Mouse (Mus musculus): Measurements from ENCODE around the gene Diras1.
A peak's percentile ranks its signal among the peaks of the same experiment; 100 is the strongest.

Diras1 gene

GRCm38 (mm10) chr10:81029031-81029430, 3.6 kb upstream of the Diras1 start:
- no peak for DNase-seq (ENCODE audit: extremely low spot score, low read depth, low spot score)

GRCm38 (mm10) chr10:81028219-81028618, 2.8 kb upstream of the Diras1 start:
- no peak for DNase-seq (ENCODE audit: extremely low spot score, low read depth, low spot score)

- no peak for DNase-seq (ENCODE audit: extremely low spot score, low read depth, low spot score)
These were observed 1.9 kb upstream of the Diras1 start for GRCm38 (mm10) chr10:81027331-81027730.

- no peak for DNase-seq (ENCODE audit: extremely low spot score, low read depth, low spot score)
These were observed 1.4 kb upstream of the Diras1 start for GRCm38 (mm10) chr10:81026857-81027256.

DNA sequence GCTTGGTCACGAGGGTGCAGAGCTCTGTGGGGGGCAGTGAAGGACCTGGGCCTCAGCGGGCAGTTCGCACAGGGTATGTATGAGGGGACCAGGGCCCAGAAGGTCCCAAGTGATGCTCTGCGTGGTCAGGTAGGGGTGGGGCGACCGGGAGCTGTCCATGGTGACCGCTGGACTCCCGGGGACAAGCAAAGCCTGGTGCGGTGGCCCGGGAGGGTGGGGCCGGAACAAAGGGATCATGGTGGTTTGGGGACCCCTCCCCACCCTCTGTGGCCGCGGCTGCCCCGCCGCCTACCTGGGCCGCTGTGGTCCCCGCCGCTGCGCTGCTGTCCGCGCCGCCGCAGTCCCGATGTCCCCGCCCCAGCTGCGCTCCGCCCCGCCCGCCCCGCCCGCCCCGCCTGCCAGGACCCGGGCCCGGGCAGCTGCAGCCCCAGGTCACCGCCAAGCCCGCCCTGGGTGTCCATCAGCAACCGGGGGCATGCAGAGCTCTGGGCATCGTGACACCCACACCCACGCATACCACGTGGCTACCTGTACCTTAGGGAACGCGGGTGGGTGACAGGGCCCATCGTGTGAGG, 328 bp downstream of the Diras1 start:
- DNase-seq (ENCODE audit: extremely low spot score, low read depth, low spot score), result no peak

GRCm38 (mm10) chr10:81024346-81024937, 1.0 kb downstream of the Diras1 start:
- DNase-seq (ENCODE audit: extremely low spot score, low read depth, low spot score), result no peak

GRCm38 (mm10) chr10:81022744-81023143, 2.7 kb downstream of the Diras1 start:
- no peak for DNase-seq (ENCODE audit: extremely low spot score, low read depth, low spot score)

- DNase-seq (ENCODE audit: extremely low spot score, low read depth, low spot score), result no peak
These were observed 3.8 kb downstream of the Diras1 start for GRCm38 (mm10) chr10:81021547-81022110.

DNA sequence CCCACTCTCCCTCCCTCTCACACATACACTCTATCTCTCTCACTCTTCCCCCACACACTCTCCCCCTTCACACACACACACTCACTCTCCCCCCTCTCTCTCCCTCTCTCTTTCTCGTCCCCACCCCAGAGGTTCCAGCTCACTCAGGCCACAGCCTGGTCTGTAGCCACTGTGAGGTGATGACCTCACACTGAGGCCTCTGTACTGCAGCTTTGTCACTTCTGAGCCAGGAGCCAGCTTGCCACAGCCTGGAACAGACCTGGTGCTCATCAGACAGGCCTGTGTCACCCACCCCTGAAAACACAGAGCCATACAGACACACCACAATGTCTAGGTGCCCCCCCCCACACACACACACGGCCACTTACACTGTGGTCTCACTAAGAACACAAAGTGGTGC, 5.3 kb downstream of the Diras1 start:
- no peak for DNase-seq (ENCODE audit: extremely low spot score, low read depth, low spot score)

DNA sequence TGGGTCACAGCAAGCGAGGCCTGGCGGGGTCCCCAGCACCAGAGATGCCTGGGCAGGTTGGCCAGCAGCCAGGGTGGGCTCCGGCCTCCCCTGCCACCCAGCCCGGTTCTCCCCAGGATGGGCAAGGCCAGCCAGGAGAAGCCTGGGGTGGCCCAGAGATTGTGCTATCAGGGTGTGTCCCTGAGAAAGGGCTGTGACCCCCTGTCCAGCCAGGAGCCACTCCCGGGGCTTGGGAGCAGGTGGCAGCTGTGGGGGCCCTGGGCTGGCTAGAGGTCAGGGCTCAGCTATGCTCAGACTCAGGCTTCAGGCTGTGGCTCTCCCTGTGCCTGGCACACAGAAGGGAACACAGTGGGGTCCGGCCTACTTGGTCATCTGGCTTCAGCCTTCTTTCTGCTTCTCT, 5.8 kb downstream of the Diras1 start:
- DNase-seq (ENCODE audit: extremely low spot score, low read depth, low spot score), result no peak

GRCm38 (mm10) chr10:81018326-81018725, 7.1 kb downstream of the Diras1 start:
- DNase-seq (ENCODE audit: extremely low spot score, low read depth, low spot score), result no peak

GRCm38 (mm10) chr10:81016645-81017044, 8.8 kb downstream of the Diras1 start:
- peak; percentile 20 for DNase-seq (ENCODE audit: extremely low spot score, low read depth, low spot score)

DNA sequence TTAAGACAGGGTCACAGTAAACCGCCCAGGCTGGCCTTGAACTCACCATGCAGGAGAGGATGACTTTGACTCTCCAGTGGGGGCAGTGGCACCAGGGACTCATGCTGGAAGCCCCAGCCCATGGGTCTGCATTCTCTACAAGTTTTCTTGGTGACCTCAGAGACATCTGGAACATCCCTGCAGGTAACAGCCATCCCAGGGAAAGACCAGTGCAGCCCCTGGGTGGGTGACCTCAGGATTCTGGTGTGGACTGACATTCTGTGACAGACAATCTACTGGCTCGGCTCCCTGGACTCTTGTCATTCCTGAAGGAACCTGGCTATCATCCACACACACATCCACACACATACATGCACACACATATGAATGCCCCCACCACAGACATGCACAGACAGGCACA, 9.8 kb downstream of the Diras1 start:
- DNase-seq (ENCODE audit: extremely low spot score, low read depth, low spot score), result no peak

DNA sequence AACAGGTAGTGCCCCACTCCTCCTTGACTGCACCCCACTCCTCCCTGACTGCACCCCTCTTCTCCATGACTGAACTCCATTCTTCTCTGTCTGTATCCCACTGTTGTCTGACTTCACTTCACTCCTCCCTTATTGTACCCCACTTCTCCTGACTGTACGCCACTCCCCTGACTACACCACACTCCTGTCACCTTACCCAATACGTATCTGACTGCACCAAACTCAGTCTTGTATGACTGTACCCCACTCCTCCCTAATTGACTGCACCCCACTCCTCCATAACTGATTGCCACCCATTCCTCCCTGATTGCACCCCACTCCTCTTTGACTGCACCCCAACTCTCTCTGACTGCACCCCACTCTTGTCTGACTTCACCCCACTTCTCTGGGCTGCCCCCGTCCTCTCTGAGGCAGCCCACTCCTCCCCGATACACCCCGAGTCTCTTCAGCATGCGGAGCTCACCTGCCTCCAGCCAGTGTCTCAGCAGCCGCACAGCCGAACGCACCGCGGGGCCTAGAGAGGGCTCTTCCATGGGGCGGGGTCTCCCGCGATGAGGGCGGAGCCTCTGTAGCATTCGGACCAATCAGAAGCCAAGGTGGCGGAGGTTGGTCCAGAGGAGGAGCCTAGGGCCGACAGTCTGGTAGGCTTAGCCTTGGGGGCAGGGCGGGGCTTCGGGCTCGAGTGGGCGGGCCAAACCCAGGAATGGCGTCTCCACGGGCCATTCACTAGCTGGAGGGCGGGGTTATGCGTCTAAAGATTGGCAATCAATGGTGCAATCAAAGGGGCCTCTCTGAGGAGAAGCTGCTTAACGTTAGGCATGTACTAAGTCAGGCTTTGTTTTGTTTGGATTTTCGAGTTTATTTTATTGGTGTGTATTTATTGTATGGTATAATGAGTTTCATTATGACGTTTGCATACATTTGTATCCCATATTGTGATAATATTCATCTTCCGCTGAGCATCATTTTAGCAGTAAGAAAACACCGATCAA, 10.8 kb downstream of the Diras1 start, which contains the start of gene Gng7:
Gng7 (minus strand) TSS at position 553 of the 992 bp plus-strand sequence.
- peak; percentile 87 for DNase-seq (ENCODE audit: extremely low spot score, low read depth, low spot score)

GRCm38 (mm10) chr10:81010851-81011250, 14.6 kb downstream of the Diras1 start:
- no peak for DNase-seq (ENCODE audit: extremely low spot score, low read depth, low spot score)

GRCm38 (mm10) chr10:81007240-81007639, 18.2 kb downstream of the Diras1 start:
- DNase-seq (ENCODE audit: extremely low spot score, low read depth, low spot score), result no peak

GRCm38 (mm10) chr10:81006005-81006677, 19.3 kb downstream of the Diras1 start:
- DNase-seq (ENCODE audit: extremely low spot score, low read depth, low spot score), result no peak

DNA sequence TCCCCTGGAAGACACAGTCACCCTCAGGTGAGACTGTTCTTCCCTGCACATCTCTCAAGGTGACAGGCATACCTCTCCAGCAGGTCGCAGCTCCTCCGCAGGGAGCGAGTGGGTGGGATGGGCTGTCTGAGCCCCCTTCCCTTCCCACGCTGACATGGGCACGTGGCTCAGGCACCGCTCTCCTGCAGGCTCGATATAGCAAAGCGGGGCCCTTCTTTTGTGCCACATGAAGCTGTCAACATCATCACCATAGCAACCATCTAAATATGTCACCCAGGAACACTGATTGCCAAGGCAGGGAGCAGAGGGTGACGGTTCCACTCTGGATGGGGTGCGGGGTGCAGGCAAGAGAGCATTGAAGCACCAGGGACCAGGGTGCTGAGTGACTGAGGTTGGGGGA, 24.3 kb downstream of the Diras1 start:
- no peak for DNase-seq (ENCODE audit: extremely low spot score, low read depth, low spot score)

DNA sequence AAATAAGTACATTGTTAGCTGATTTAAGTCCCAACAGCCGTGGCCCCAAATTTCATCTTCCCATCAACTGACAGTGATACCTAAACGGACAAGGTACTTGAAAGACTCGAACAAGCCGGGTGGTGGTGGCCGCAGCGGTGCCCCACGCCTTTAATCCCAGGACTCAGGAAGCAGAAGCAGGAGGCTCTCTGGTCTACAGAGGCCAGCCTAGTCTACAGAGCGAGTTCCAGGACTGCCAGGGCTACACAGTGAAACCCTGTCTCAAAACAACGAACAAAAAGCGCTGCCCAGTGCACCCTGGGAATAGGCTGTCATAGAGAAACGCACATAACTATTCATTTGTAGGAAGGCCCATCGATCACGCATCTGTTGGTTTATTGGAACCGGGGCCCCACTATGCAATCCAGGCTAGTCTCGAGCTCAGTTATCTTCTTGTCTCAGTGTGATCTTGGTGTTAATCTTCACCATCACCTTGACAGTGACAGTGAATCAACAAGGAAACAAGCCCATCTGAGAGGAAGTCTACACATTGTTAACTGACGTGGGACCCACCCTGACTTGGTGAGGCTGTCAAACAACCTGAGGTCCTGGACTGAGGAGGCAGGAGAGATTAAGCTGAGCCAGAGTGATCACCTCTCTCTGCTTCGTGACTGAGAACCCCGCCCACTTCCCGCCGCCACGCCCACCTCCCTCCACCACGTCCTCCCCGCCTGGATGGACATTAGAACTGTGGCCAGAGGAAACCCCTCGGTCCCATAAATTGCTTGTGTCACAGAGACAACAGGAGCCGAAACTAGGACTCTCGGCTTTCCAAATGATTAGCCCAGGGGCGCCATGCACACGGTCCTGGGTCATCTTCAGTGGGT, 25.0 kb downstream of the Diras1 start:
- DNase-seq (ENCODE audit: extremely low spot score, low read depth, low spot score), result no peak

All from hindlimb bud, embryonic 11.5 days (tissue).